Mouse (Mus musculus) CH12.LX (cell line): Measurements from ENCODE around the gene Tppp. TPM values are rescaled to one million over a fixed set of nuclear protein-coding genes. Genes with fewer than 3 reads are reported as not detected.

ENCODE experiments used
- DNase-seq: peaks from one replicate; pipeline ENCODE4 v3.0.0-alpha.2; 2013; ENCODE audit errors: extremely low read depth
- H3K27ac ChIP-seq: 2 replicates; pipeline ENCODE4 v1.5.1; 2012; ENCODE audit warnings: low read depth, mild to moderate bottlenecking, control low read depth, moderate library complexity; ENCODE audit not compliant: insufficient read depth
- H3K27me3 ChIP-seq: replicated peaks from 2 replicates; pipeline ENCODE3; 2012; ENCODE audit warnings: inconsistent platforms
- H3K36me3 ChIP-seq, 2 experiments: replicated peaks in 1 of 2; 2 replicates each; pipeline versions ENCODE3 to v1.6.1; 2012; ENCODE audit warnings: inconsistent platforms in 1 of 2, low read length in 1 of 2, mild to moderate bottlenecking in 1 of 2, mixed read lengths in 1 of 2, moderate library complexity in 1 of 2; ENCODE audit not compliant: control insufficient read depth in 1 of 2, insufficient read depth in 1 of 2
- H3K4me1 ChIP-seq, 2 experiments: 2 replicates each; pipeline ENCODE4 v1.6.1; 2012; ENCODE audit warnings: inconsistent platforms in 1 of 2, moderate library complexity in 1 of 2; ENCODE audit not compliant: insufficient read depth in 2 of 2, control insufficient read depth in 1 of 2
- H3K4me2 ChIP-seq: 2 replicates; pipeline ENCODE4 v1.6.1; 2012; ENCODE audit warnings: low read depth, mild to moderate bottlenecking, control low read depth; ENCODE audit not compliant: poor library complexity, insufficient read depth, severe bottlenecking
- H3K4me3 ChIP-seq, 3 experiments: fragments of 150-350 bp in 1 of 3; sonication (generic) in 1 of 3; replicated peaks in 1 of 3; 2 replicates each; pipeline versions ENCODE3 to v1.5.1; 2011 to 2012; ENCODE audit warnings: low read depth in 2 of 3, low read length in 2 of 3, mild to moderate bottlenecking in 2 of 3, moderate library complexity in 2 of 3, control low read depth in 1 of 3, improper control_type of control experiment in 1 of 3, inconsistent platforms in 1 of 3, mixed read lengths in 1 of 3; ENCODE audit not compliant: poor library complexity in 1 of 3
- H3K79me2 ChIP-seq: replicated peaks from 2 replicates; pipeline ENCODE4 v1.6.1; 2012; ENCODE audit warnings: mild to moderate bottlenecking, moderate library complexity; ENCODE audit not compliant: control insufficient read depth, poor library complexity, insufficient read depth, severe bottlenecking; ENCODE audit errors: extremely low read depth
- H3K9ac ChIP-seq: 2 replicates; pipeline ENCODE4 v1.6.1; 2012; ENCODE audit warnings: low read depth, mild to moderate bottlenecking, control low read depth, moderate library complexity; ENCODE audit not compliant: insufficient read depth
- H3K9me3 ChIP-seq: replicated peaks from 2 replicates; pipeline ENCODE3; 2012; ENCODE audit warnings: low read length, inconsistent platforms, mixed read lengths
- BHLHE40 ChIP-seq: IDR thresholded peaks from 2 replicates; pipeline ENCODE4 v1.6.1; 2011; ENCODE audit warnings: mild to moderate bottlenecking, low read depth, low read length, improper control_type of control experiment
- CHD1 ChIP-seq: IDR thresholded peaks from 2 replicates; pipeline ENCODE4 v1.6.1; 2012; ENCODE audit warnings: low read depth, low read length, improper control_type of control experiment, inconsistent platforms
- CHD2 ChIP-seq: IDR thresholded peaks from 2 replicates; pipeline ENCODE4 v1.6.1; 2011; ENCODE audit warnings: low read length, improper control_type of control experiment
- CTCF ChIP-seq, 2 experiments: IDR thresholded peaks in 1 of 2; conservative IDR thresholded peaks in 1 of 2; 2 replicates each; pipeline ENCODE4 v1.5.1; 2011 to 2012; ENCODE audit warnings: low read depth in 2 of 2, low read length in 2 of 2, improper control_type of control experiment in 1 of 2, inconsistent platforms in 1 of 2, mild to moderate bottlenecking in 1 of 2, moderate library complexity in 1 of 2
- E2F4 ChIP-seq: IDR thresholded peaks from 2 replicates; pipeline ENCODE4 v1.6.1; 2011; ENCODE audit warnings: low read depth, low read length, improper control_type of control experiment; ENCODE audit not compliant: insufficient replicate concordance
- EP300 ChIP-seq: IDR thresholded peaks from 2 replicates; pipeline ENCODE4 v1.6.1; 2011; ENCODE audit warnings: low read length, improper control_type of control experiment
- GABPA ChIP-seq: IDR thresholded peaks from 2 replicates; pipeline ENCODE4 v1.6.1; 2012; ENCODE audit warnings: low read depth, low read length, improper control_type of control experiment, inconsistent platforms; ENCODE audit not compliant: insufficient replicate concordance
- IRF4 ChIP-seq: IDR thresholded peaks from 2 replicates; pipeline ENCODE4 v1.6.1; 2014; ENCODE audit warnings: low read depth, mild to moderate bottlenecking, inconsistent platforms, low read length, improper control_type of control experiment
- JUND ChIP-seq: conservative IDR thresholded peaks from 2 replicates; pipeline ENCODE4 v1.6.1; 2011; ENCODE audit warnings: low read depth, low read length, improper control_type of control experiment
- KAT2A ChIP-seq: IDR thresholded peaks from 2 replicates; pipeline ENCODE4 v1.6.1; 2012; ENCODE audit warnings: low read length, improper control_type of control experiment, inconsistent platforms; ENCODE audit not compliant: insufficient replicate concordance
- MAFK ChIP-seq: IDR thresholded peaks from 2 replicates; pipeline ENCODE4 v1.6.1; 2011; ENCODE audit warnings: low read length, improper control_type of control experiment; ENCODE audit not compliant: insufficient replicate concordance
- MAZ ChIP-seq: IDR thresholded peaks from 2 replicates; pipeline ENCODE4 v1.6.1; 2012; ENCODE audit warnings: low read depth, mild to moderate bottlenecking, inconsistent platforms, low read length, improper control_type of control experiment, moderate library complexity
- POLR2A ChIP-seq: IDR thresholded peaks from 2 replicates; pipeline ENCODE4 v1.6.1; 2011; ENCODE audit warnings: low read depth, mild to moderate bottlenecking, improper control_type of control experiment, low read length
- POLR2AphosphoS2 ChIP-seq: IDR thresholded peaks from 2 replicates; pipeline ENCODE4 v1.6.1; 2011; ENCODE audit warnings: low read depth, low read length, improper control_type of control experiment
- RCOR1 ChIP-seq: conservative IDR thresholded peaks from 2 replicates; pipeline ENCODE4 v1.6.1; 2012; ENCODE audit warnings: low read depth, mild to moderate bottlenecking, inconsistent platforms, low read length, improper control_type of control experiment
- TBP ChIP-seq: conservative IDR thresholded peaks from 2 replicates; pipeline ENCODE4 v1.6.1; 2011; ENCODE audit warnings: low read depth, low read length, improper control_type of control experiment
- USF1 ChIP-seq: IDR thresholded peaks from 2 replicates; pipeline ENCODE4 v1.6.1; 2014; ENCODE audit warnings: low read depth, mild to moderate bottlenecking, inconsistent platforms, low read length, improper control_type of control experiment
- USF2 ChIP-seq: conservative IDR thresholded peaks from 2 replicates; pipeline ENCODE4 v1.6.1; 2011; ENCODE audit warnings: low read depth, low read length, improper control_type of control experiment
- ZKSCAN1 ChIP-seq: IDR thresholded peaks from 2 replicates; pipeline ENCODE4 v1.6.1; 2012; ENCODE audit warnings: low read depth, inconsistent platforms, low read length, improper control_type of control experiment, borderline replicate concordance
- ZMIZ1 ChIP-seq: IDR thresholded peaks from 2 replicates; pipeline ENCODE4 v1.6.1; 2012; ENCODE audit warnings: low read depth, mild to moderate bottlenecking, inconsistent platforms, low read length, improper control_type of control experiment
- ZNF384 ChIP-seq: IDR thresholded peaks from 2 replicates; pipeline ENCODE4 v1.6.1; 2012; ENCODE audit warnings: low read depth, low read length, improper control_type of control experiment, inconsistent platforms
- dilution Hi-C: fragments of 300-500 bp; cut with MboI; formaldehyde crosslinking; loops from 2 replicates; pipeline ENCODE4 v1.14.3; 2020; ENCODE audit warnings: low sequenced_read_pairs; ENCODE audit not compliant: extremely low pct_unique_long_range_greater_than_20kb, extremely low pct_ligation_motif_present
- in situ Hi-C: fragments of 300-500 bp; cut with MboI; formaldehyde crosslinking; loops from 3 replicates; pipeline ENCODE4 v1.14.3; 2019; ENCODE audit warnings: low sequenced_read_pairs, low pct_ligation_motif_present, low pct_unique_long_range_greater_than_20kb, mixed read lengths
- polyA plus RNA-seq: library from polyadenylated mRNA; unstranded; fragments of >175 nt; gene quantifications from 2 replicates; pipeline ENCODE4 v1.2.1, GENCODE M21; 2012; ENCODE audit warnings: low read depth; ENCODE audit not compliant: insufficient read length
- total RNA-seq, 2 experiments: library from RNA; depleted of rRNA; stranded (reverse); fragments of 300-350 nt in 1 of 2; fragments of >200 nt in 1 of 2; gene quantifications; 2 replicates each; pipeline ENCODE4 v1.2.3; 2012 to 2014

Gene Tppp
- total and polyA plus RNA-seq, 3 experiments, result 0.05 to 0.08 TPM; not detected in 1

- no peak for DNase-seq
- in situ Hi-C loops (no loop called here), dilution Hi-C loops (no loop called here)
- Histone ChIP-seq H3K27me3 (no peaks in the 10 kb centered on the region), H3K4me1 (peaks cover 4 to 20% of the 10 kb centered on the region in 2 experiments; a peak in 3 of 4 replicates), H3K79me2 (no peaks in the 10 kb centered on the region), H3K27ac (no peak overlapping the region), H3K9me3 (no peaks in the 10 kb centered on the region), H3K9ac (no peak overlapping the region), H3K4me2 (no peak overlapping the region), H3K36me3 (peaks cover 0 to 6% of the 10 kb centered on the region in 2 experiments), H3K4me3 (no peak overlapping the region)
- TF ChIP-seq POLR2A (no peak), CTCF (conservative IDR thresholded peaks at IDR 0.05 in 1 of 2, IDR thresholded peaks at IDR 0.05 in 1 of 2; ENCODE audit: low read depth in 2 of 2, low read length in 2 of 2) (no peak), JUND (no peak), ZNF384 (no peak), ZKSCAN1 (no peak), IRF4 (no peak), USF1 (no peak), CHD1 (no peak), TBP (no peak), MAFK (no peak), GABPA (no peak), CHD2 (no peak), USF2 (no peak), KAT2A (no peak), MAZ (no peak), RCOR1 (no peak), ZMIZ1 (no peak), E2F4 (no peak), POLR2AphosphoS2 (no peak)
- TF ChIP-seq, all 38 proteins: peak for 0
Observed at GRCm38 (mm10) chr13:74031133-74031532, 21.9 kb downstream of the Tppp start.

GRCm38 (mm10) chr13:74034756-74035155 is 25.5 kb downstream of the Tppp start:
- Histone ChIP-seq H3K36me3 (peaks cover 5 to 31% of the 10 kb centered on the region in 2 experiments), H3K9me3 (no peaks in the 10 kb centered on the region), H3K27ac (no peak overlapping the region), H3K4me2 (no peak overlapping the region), H3K4me3 (no peak overlapping the region), H3K27me3 (no peaks in the 10 kb centered on the region), H3K9ac (no peak overlapping the region), H3K4me1 (no peaks in the 10 kb centered on the region), H3K79me2 (no peaks in the 10 kb centered on the region)
- in situ Hi-C loops, result no loop called here
- DNase-seq, result no peak
- no peak for TF ChIP-seq EP300
- no peak for TF ChIP-seq USF1
- TF ChIP-seq MAZ, result no peak
- TF ChIP-seq BHLHE40, result no peak
- no peak for TF ChIP-seq CHD2
- dilution Hi-C loops, result no loop called here
